Comparison of ENCODE assay signal across 8 mouse cellular contexts in the genomic region with DNA sequence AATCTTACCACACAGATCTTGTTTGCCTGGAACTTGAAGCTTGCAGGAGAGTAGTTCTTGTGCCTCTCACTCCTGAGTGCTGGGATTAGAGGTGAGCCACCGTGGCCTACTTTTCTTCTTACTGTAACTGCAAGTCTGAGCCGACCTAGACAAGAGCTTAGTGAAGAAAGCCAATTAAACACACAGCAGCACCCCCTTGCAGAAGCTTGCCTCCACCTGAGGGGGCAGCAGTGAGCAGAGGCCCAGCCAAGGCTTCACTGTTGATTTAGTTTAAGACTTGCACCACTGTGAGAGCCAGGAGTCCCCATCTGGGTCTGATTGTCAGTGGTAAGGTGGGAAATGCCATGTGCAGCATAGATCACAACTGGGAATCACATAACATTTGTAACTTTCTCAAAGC. TPM values are rescaled to one million over a fixed set of nuclear protein-coding genes. Genes with fewer than 3 reads are reported as not detected.
A peak's percentile ranks its signal among the peaks of the same experiment; 100 is the strongest.
DNase-seq lines count a peak whose midpoint lies in the region; ATAC-seq lines count a peak whose summit lies in the region.

No protein-coding gene starts in this region.

- 37% methylated on average over 2 of the region's 2 CpGs for WGBS in limb, embryonic 11.5 days

- H3K4me1 ChIP-seq in limb, embryonic 11.5 days (ENCODE audit: control insufficient read depth, insufficient read depth, low read length): no peaks in the 10 kb centered on the region

- no peak overlapping the region for H3K4me3 ChIP-seq in limb, embryonic 11.5 days (ENCODE audit: low read depth, low read length)

- no peak overlapping the region for H3K27ac ChIP-seq in limb, embryonic 11.5 days (replicated peaks; ENCODE audit: low read depth, low read length)

- no peak overlapping the region for H3K4me2 ChIP-seq in limb, embryonic 11.5 days (ENCODE audit: low read depth, severe bottlenecking)

- no peaks in the 10 kb centered on the region for H3K9me3 ChIP-seq in limb, embryonic 11.5 days (ENCODE audit: control insufficient read depth, low read length)

- H3K9ac ChIP-seq in limb, embryonic 11.5 days (ENCODE audit: low read length): no peak overlapping the region

- peaks cover 10% of the 10 kb centered on the region; the same call in 1 of the 2 replicates for H3K36me3 ChIP-seq in limb, embryonic 11.5 days (ENCODE audit: control insufficient read depth, insufficient read depth, low read length)

- no peaks in the 10 kb centered on the region for H3K27me3 ChIP-seq in limb, embryonic 11.5 days (ENCODE audit: control insufficient read depth, insufficient read depth, low read length)

- peak; percentile 73 to 87 for ATAC-seq in hematopoietic stem cell, adult 5-6 weeks (replicated peaks in 1 of 2; ENCODE audit: insufficient read depth in 1 of 2, low FRiP score in 2 of 2, low TSS enrichment in 1 of 2, low read depth in 1 of 2, poor library complexity in 2 of 2, severe bottlenecking in 2 of 2)
- no peak for ATAC-seq in limb, embryonic 11.5 days (ENCODE audit: insufficient number of reproducible peaks, low FRiP score, low TSS enrichment, low read depth)

- DNase-seq in kidney, adult 9 months: peak; percentile 39
- DNase-seq in kidney, adult 11 months: no peak
- peak; percentile 21 for DNase-seq in adrenal gland, adult 8-10 months
- peak; percentile 58 for DNase-seq in embryo, embryonic 11.5 days (ENCODE audit: low read depth, low spot score)
- peak; percentile 91 for DNase-seq in limb, embryonic 11.5 days (ENCODE audit: low spot score)
- peak; percentile 36 to 51 for DNase-seq in natural killer cell, adult 2 months (ENCODE audit: low spot score in 2 of 2)
- peak; percentile 26 for DNase-seq in testis, postnatal 14 days (ENCODE audit: low spot score)

RNA-seq across cellular contexts. Expression of a gene that starts 58.8 kb away (rescaled TPM):
- under 1 TPM; 0.37 to 0.66 (median 0.52) TPM for total RNA-seq in adrenal gland, adult 8-10 months (2022)
- total RNA-seq in hematopoietic stem cell, adult 5-6 weeks (2017): 10.7 and 19.5 TPM in 2 replicates
- 9.7 and 9.9 TPM in 2 replicates for polyA plus RNA-seq in limb, embryonic 11.5 days (2014; fragmentation: Nextera tagmentation; extraction: Ambion mirVana)
